Mouse (Mus musculus) lung, postnatal 0 days (tissue): Measurements from ENCODE around the gene Thsd7b. TPM values are rescaled to one million over a fixed set of nuclear protein-coding genes. Genes with fewer than 3 reads are reported as not detected.

Source experiments
- ATAC-seq: fragments of 200-750 bp; cut with Nextera tagmentation; 2 replicates; pipeline ENCODE4 v1.8.0; 2017; ENCODE audit warnings: moderate library complexity
- DNase-seq: peaks from one replicate; pipeline ENCODE4 v3.0.0-alpha.2; 2016; ENCODE audit warnings: low spot score
- H3K27ac ChIP-seq: fragments of 300-500 bp; sonication (generic); 2 replicates; pipeline ENCODE4 v1.5.1; 2014; ENCODE audit warnings: antibody characterized with exemption, mild to moderate bottlenecking, low read length, mixed read lengths
- H3K27me3 ChIP-seq: fragments of 300-500 bp; sonication (generic); replicated peaks from 2 replicates; pipeline ENCODE4 v1.6.1; 2014; ENCODE audit warnings: low read length, mixed read lengths; ENCODE audit not compliant: insufficient read depth
- H3K36me3 ChIP-seq: fragments of 300-500 bp; sonication (generic); 2 replicates; pipeline ENCODE4 v1.6.1; 2014; ENCODE audit warnings: low read length, mixed read lengths; ENCODE audit not compliant: insufficient read depth
- H3K4me1 ChIP-seq: fragments of 300-500 bp; sonication (generic); 2 replicates; pipeline ENCODE4 v1.6.1; 2014; ENCODE audit warnings: antibody characterized with exemption, low read depth, low read length, mixed read lengths; ENCODE audit not compliant: insufficient read depth
- H3K4me2 ChIP-seq: fragments of 300-500 bp; sonication (generic); replicated peaks from 2 replicates; pipeline ENCODE4 v1.6.1; 2014; ENCODE audit warnings: low read depth, mild to moderate bottlenecking, low read length, moderate library complexity, mixed read lengths
- H3K4me3 ChIP-seq: fragments of 300-500 bp; sonication (generic); 2 replicates; pipeline ENCODE4 v1.5.1; 2014; ENCODE audit warnings: low read depth, low read length
- H3K9ac ChIP-seq: fragments of 300-500 bp; sonication (generic); replicated peaks from 2 replicates; pipeline ENCODE4 v1.6.1; 2014; ENCODE audit warnings: low read depth, mild to moderate bottlenecking
- H3K9me3 ChIP-seq: fragments of 300-500 bp; sonication (generic); 2 replicates; pipeline ENCODE4 v1.6.1; 2016; ENCODE audit warnings: low read length, mixed read lengths
- CTCF ChIP-seq: IDR thresholded peaks from 2 replicates; pipeline ENCODE4 v1.5.1; 2016; ENCODE audit warnings: antibody characterized with exemption, mild to moderate bottlenecking
- EP300 ChIP-seq: IDR thresholded peaks from 2 replicates; pipeline ENCODE4 v1.6.1; 2016; ENCODE audit warnings: antibody characterized with exemption, mild to moderate bottlenecking, control low read depth
- WGBS: fragments of 180-500 bp; shearing (Covaris S2); extraction: QIAGEN DNeasy Blood & Tissue Kit; methylation state at CpG from one replicate; pipeline ENCODE4 v1.1.7; 2014; 5-methylcytosine and 5-hydroxymethylcytosine counted together
- polyA plus RNA-seq: library from polyadenylated mRNA; unstranded; fragments of >200 nt; fragmentation: Nextera tagmentation; extraction: Ambion mirVana; gene quantifications from 2 replicates; pipeline ENCODE4 v1.2.1, GENCODE M21; 2015

Gene Thsd7b
- polyA plus RNA-seq, 1 experiment from 2014 or later, result 0.10 TPM

DNA sequence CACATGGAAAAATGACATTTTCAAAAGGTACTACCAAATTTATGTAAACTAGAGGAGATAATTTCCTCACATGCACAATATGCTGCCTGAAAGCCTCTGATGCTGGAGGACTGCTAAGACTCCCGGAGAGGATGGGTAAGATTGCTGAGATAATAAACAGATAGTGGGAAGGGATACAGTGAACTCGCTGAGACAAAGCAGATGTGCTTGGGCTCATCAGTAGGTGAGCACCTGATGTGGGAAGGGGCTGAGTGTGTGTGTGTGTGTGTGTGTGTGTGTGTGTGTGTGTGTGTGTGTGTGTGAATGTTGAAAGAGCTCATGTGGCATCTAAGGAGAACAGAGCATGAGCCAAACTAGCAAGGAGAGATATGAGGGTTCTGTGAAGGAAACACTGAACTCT is 564.2 kb downstream of the Thsd7b start:
- no peak for TF ChIP-seq EP300
- no peak for TF ChIP-seq CTCF
- Histone ChIP-seq H3K36me3 (no peaks in the 10 kb centered on the region), H3K4me3 (no peak overlapping the region), H3K9ac (no peak overlapping the region), H3K9me3 (no peaks in the 10 kb centered on the region), H3K4me2 (no peak overlapping the region), H3K27ac (no peak overlapping the region), H3K27me3 (no peaks in the 10 kb centered on the region), H3K4me1 (no peaks in the 10 kb centered on the region)
- ATAC-seq, result no peak
- no peak for DNase-seq
- 33% methylated on average over 2 of the region's 2 CpGs for WGBS

DNA sequence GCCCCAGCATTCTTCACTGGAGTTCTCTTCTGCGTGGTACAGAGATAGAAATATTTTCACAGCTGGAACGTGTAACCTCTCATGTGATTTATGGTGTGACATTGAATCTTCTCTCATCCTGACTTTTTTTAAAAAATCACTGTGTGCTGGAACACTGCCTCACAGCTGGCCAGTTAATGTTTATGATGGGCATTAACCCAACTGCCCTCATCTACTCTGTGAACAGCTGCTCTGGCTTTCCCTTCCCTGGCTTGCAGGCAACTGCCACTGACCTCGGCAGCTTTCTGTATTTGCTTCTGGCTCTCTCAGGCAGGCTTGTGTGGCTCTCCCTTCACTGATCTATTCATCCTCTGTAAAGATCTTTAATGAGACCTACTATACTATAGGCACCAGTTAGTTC is 564.7 kb downstream of the Thsd7b start:
- Histone ChIP-seq H3K4me1 (no peaks in the 10 kb centered on the region), H3K27ac (no peak overlapping the region), H3K36me3 (no peaks in the 10 kb centered on the region), H3K27me3 (no peaks in the 10 kb centered on the region), H3K9me3 (no peaks in the 10 kb centered on the region), H3K4me3 (no peak overlapping the region), H3K9ac (no peak overlapping the region), H3K4me2 (no peak overlapping the region)
- DNase-seq (peak; percentile 9), ATAC-seq (peak; percentile 38; the same call in 1 of the 2 replicates)
- WGBS, result 30% methylated on average over 3 of the region's 3 CpGs
- TF ChIP-seq CTCF (no peak), EP300 (no peak)

DNA sequence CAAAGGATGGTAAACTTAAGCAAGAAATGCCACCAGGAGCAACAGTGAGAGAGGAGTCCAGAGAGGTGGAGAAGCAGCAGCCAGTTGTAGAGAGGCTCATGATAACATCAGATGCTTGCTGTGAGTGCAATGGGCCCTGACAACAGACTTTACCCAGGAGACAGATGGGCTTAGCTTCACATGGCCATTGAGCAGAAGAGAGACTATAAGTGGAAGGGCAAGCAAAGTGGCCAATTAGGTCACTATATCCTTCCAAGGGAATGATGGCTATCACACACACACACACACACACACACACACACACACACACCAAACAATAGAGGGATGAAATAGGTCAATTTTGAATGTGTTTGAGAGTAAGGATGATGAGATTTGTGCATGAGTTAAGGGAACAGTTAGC is 565.4 kb downstream of the Thsd7b start:
- Histone ChIP-seq H3K4me3 (no peak overlapping the region), H3K4me2 (no peak overlapping the region), H3K4me1 (no peaks in the 10 kb centered on the region), H3K9ac (no peak overlapping the region), H3K27ac (no peak overlapping the region), H3K27me3 (no peaks in the 10 kb centered on the region), H3K9me3 (no peaks in the 10 kb centered on the region), H3K36me3 (no peaks in the 10 kb centered on the region)
- ATAC-seq (no peak), DNase-seq (no peak)
- TF ChIP-seq CTCF, result no peak
- no peak for TF ChIP-seq EP300

DNA sequence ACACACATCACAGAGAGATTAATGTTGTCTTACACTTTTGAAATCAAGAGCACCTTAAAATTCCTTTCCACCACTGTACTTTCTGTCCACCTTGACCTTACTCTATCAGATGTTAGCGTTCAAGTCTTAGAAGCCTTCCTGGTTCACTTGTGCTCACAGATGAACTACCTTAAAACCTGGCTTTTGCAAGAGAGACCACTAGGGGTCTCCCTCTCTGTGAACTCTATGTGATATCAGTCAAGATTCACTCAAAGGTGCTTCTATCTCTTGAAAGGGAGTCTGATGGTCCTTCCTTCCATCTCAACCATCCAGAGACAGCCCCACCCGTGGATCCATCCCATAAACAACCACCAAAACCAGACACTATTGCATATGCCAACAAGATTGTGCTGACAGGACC is 570.3 kb downstream of the Thsd7b start:
- Histone ChIP-seq H3K4me1 (no peaks in the 10 kb centered on the region), H3K27ac (no peak overlapping the region), H3K4me3 (no peak overlapping the region), H3K4me2 (no peak overlapping the region), H3K36me3 (no peaks in the 10 kb centered on the region), H3K9me3 (no peaks in the 10 kb centered on the region), H3K9ac (no peak overlapping the region), H3K27me3 (no peaks in the 10 kb centered on the region)
- no peak for ATAC-seq
- DNase-seq, result peak; percentile 14
- 48% methylated on average over 2 of the region's 2 CpGs for WGBS
- peak; percentile 65 for TF ChIP-seq CTCF
- no peak for TF ChIP-seq EP300

DNA sequence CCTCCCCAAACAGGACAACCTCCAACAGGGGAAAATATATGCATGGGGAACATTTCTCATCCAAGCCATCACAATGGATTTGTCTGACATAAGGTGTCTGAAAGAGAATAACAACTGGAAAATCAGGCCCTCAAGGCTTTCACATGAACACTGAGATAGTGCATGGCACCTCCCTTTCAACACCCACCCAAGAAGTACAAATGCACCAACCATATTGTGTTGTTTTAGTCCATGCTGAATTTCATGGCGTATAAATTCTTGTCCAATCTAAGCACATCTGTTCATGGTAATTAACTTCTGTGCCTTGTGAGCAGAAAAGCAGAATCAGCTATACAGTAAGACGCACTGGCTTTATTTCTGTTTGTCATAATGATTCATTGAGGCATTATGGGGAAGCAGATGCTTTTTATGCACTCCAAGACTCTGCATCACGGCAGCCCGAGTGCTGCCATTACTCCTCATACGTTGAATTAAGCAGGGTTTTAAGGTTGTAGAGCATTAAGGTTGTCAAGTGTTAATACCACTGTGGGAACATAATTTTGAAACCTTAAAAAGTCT is 577.0 kb downstream of the Thsd7b start:
- Histone ChIP-seq H3K27ac (no peak overlapping the region), H3K9me3 (no peaks in the 10 kb centered on the region), H3K27me3 (no peaks in the 10 kb centered on the region), H3K36me3 (no peaks in the 10 kb centered on the region), H3K4me2 (no peak overlapping the region), H3K9ac (no peak overlapping the region), H3K4me3 (no peak overlapping the region), H3K4me1 (no peaks in the 10 kb centered on the region)
- ATAC-seq, result no peak
- no peak for DNase-seq
- 86% methylated on average over 5 of the region's 5 CpGs for WGBS
- TF ChIP-seq CTCF, result no peak
- no peak for TF ChIP-seq EP300

DNA sequence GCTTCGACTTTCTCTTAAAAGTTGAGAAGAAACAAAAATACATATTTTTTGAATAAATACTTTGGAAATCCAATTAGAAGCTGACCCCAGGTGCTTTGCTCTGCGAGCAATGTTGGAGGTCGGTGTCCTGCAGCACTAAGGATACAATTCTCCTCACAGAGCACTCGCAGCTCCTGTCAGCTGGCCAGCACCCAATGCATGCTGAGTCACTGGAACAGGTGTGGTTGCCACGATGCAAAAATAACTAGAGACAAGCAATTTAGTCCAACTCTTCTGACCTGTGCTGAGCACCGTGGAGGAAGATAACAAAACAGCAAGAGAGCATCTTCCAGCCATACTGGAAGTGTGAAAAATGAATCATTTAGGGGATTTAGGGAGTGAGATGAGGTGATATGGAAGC is 594.6 kb downstream of the Thsd7b start:
- ATAC-seq (no peak), DNase-seq (no peak)
- no peaks in the 10 kb centered on the region for H3K27me3 ChIP-seq
- H3K4me1 ChIP-seq, result no peaks in the 10 kb centered on the region
- no peak overlapping the region for H3K9ac ChIP-seq
- no peak overlapping the region for H3K4me2 ChIP-seq
- H3K27ac ChIP-seq, result no peak overlapping the region
- H3K4me3 ChIP-seq, result no peak overlapping the region
- 72% methylated on average over 6 of the region's 6 CpGs for WGBS
- no peaks in the 10 kb centered on the region for H3K36me3 ChIP-seq
- no peak for TF ChIP-seq EP300
- no peak for TF ChIP-seq CTCF
- H3K9me3 ChIP-seq, result no peaks in the 10 kb centered on the region

DNA sequence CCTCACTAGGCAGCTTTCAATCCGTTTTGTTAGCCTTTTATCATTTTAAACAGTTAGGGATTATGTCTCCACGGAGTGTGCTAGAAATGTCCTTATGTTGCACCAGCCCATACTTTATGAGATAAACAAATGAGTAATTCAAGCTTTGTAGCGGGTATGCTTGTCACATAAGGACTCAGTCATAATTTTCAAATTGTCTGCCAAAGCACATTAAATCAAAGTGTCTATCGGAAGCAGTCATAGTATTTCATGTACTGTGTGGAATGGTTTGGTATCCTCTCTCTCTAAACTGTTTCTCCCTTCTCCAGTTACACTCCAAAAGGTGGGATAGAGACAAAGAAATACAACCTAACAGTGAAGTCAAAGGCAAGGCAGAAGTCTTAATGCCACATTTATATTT is 601.3 kb downstream of the Thsd7b start:
- Histone ChIP-seq H3K4me3 (no peak overlapping the region), H3K27ac (no peak overlapping the region), H3K4me2 (no peak overlapping the region), H3K4me1 (no peaks in the 10 kb centered on the region), H3K36me3 (no peaks in the 10 kb centered on the region), H3K9me3 (no peaks in the 10 kb centered on the region), H3K9ac (no peak overlapping the region), H3K27me3 (no peaks in the 10 kb centered on the region)
- DNase-seq, result no peak
- 55% methylated on average over 4 of the region's 4 CpGs for WGBS
- no peak for ATAC-seq
- TF ChIP-seq CTCF (no peak), EP300 (no peak)
